Mouse (Mus musculus) forebrain, embryonic 12.5 days (tissue): ENCODE measurements around the gene Tspan10. TPM values are rescaled to one million over a fixed set of nuclear protein-coding genes. Genes with fewer than 3 reads are reported as not detected.

Source experiments
- ATAC-seq: fragments of 200-750 bp; cut with Nextera tagmentation; 2 replicates; pipeline ENCODE4 v1.8.0; 2017; ENCODE audit warnings: moderate TSS enrichment; ENCODE audit not compliant: low FRiP score
- H3K27ac ChIP-seq: fragments of 300-500 bp; sonication (generic); 2 replicates; pipeline ENCODE4 v1.5.1; 2016; ENCODE audit warnings: mild to moderate bottlenecking
- H3K27me3 ChIP-seq: fragments of 300-500 bp; sonication (generic); 2 replicates; pipeline ENCODE4 v1.6.1; 2016; ENCODE audit warnings: mild to moderate bottlenecking
- H3K36me3 ChIP-seq: fragments of 300-500 bp; sonication (generic); replicated peaks from 2 replicates; pipeline ENCODE4 v1.6.1; 2016; ENCODE audit warnings: mild to moderate bottlenecking
- H3K4me1 ChIP-seq: fragments of 300-500 bp; sonication (generic); 2 replicates; pipeline ENCODE4 v1.6.1; 2016
- H3K4me2 ChIP-seq: fragments of 300-500 bp; sonication (generic); 2 replicates; pipeline ENCODE4 v1.6.1; 2016; ENCODE audit warnings: mild to moderate bottlenecking, moderate library complexity
- H3K4me3 ChIP-seq: fragments of 300-500 bp; sonication (generic); replicated peaks from 2 replicates; pipeline ENCODE4 v1.5.1; 2016; ENCODE audit warnings: mild to moderate bottlenecking
- H3K9ac ChIP-seq: fragments of 300-500 bp; sonication (generic); 2 replicates; pipeline ENCODE4 v1.6.1; 2016; ENCODE audit warnings: mild to moderate bottlenecking
- H3K9me3 ChIP-seq: fragments of 300-500 bp; sonication (generic); 2 replicates; pipeline ENCODE4 v1.6.1; 2016
- WGBS: fragments of 180-500 bp; shearing (Covaris S2); methylation state at CpG from one replicate; pipeline ENCODE4 v1.1.7; 2016; 5-methylcytosine and 5-hydroxymethylcytosine counted together
- polyA plus RNA-seq: library from polyadenylated mRNA; unstranded; fragments of >200 nt; fragmentation: Nextera tagmentation; extraction: Ambion mirVana; gene quantifications from 2 replicates; pipeline ENCODE4 v1.2.1, GENCODE M21; 2016

The Tspan10 gene
- polyA plus RNA-seq, 1 experiment from 2014 or later = 0.18 TPM

GRCm38 (mm10) chr11:120426727-120427126 is 15.7 kb upstream of the Tspan10 start:
- no peak for ATAC-seq
- Histone ChIP-seq H3K36me3 (peaks cover 63% of the 10 kb centered on the region), H3K4me1 (no peaks in the 10 kb centered on the region), H3K4me2 (no peak overlapping the region), H3K9me3 (no peaks in the 10 kb centered on the region), H3K4me3 (no peak overlapping the region), H3K27me3 (no peaks in the 10 kb centered on the region), H3K9ac (no peak overlapping the region), H3K27ac (no peak overlapping the region)
- 91% methylated on average over 3 of the region's 3 CpGs for WGBS

DNA sequence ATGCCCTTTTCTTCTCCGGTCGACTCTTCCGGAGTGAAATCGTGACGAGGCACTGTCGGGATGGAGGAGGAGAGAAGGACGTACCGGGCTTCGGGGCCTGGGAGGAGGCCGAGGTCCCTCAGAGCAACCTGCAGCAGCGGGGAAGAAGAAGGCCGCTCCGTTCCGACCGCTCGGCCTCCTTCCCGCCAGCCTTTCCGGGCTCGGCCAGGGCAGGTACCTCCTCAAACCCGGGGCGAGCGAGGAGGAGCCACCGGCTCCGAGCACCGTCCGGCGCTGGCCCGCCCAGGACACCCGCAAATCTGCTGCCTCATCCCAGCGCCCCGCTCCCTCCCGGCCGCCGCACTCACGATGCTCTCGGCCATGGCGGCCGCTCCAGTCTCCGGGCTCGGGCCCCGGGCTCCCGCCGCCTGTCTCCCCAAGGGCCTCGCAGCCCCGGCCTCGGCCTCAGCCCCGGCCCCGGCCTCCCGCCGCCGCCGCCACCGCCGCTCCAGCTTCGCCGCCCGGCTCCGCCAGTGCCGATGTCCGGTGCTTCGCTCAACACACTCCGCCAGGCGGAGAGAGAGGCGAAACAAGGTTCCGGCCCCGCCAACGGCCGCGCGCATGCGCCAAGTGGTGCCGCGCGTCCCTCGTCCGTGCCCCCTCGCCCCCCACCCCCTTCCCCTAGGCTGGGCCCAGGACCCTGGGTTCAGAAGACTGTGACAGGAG is 5.1 kb upstream of the Tspan10 start, which contains the start of gene Nploc4:
Nploc4 (minus strand) TSS at position 557 of the 705 bp plus-strand sequence.
- H3K9me3 ChIP-seq = no peaks in the 10 kb centered on the region
- peaks cover 12% of the 10 kb centered on the region for H3K4me1 ChIP-seq
- H3K27me3 ChIP-seq = 0 out of 2 replicates have a peak, but pooled peaks cover 3% of the 10 kb centered on the region
- H3K4me2 ChIP-seq = peak within 1 kb of the TSS; percentile 87
- H3K27ac ChIP-seq = peak within 1 kb of the TSS; percentile 83
- peaks cover 24% of the 10 kb centered on the region for H3K36me3 ChIP-seq
- ATAC-seq = peak; percentile 93
- WGBS = under 1% methylated on average over 67 of the region's 77 CpGs
- H3K4me3 ChIP-seq = peak within 1 kb of the TSS; percentile 92
- H3K9ac ChIP-seq = peak within 1 kb of the TSS; percentile 96

DNA sequence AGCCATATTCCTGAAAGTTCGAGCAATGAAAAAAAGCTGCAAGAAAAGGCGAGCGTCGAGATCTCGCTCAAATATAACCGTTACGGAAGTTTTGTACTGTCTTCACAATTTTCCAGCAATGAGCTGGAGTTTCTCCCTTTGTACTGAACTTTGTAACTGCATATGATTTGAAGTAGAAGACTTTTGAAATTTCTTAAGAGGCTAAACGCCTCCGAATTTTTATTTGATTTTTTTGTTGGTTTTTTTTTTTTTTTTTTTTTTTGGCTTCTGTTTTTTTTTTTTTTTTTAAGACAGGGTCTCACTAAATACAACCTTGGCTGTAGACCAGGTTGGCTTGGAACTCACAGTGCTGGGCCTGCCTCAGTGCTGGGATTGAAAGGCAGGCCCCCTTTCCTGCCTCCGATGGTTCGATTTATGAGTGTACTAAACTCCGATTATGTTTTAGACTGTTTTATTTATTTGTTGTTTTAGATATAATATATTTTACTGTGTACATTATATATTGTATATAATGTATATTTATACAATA is 4.5 kb upstream of the Tspan10 start:
- H3K4me1 ChIP-seq = peaks cover 12% of the 10 kb centered on the region
- peaks cover 17% of the 10 kb centered on the region for H3K36me3 ChIP-seq
- H3K27ac ChIP-seq = peak overlapping the region; percentile 83; the same call in 1 of the 2 replicates
- 30% methylated on average over 12 of the region's 12 CpGs for WGBS
- H3K27me3 ChIP-seq = 0 out of 2 replicates have a peak, but pooled peaks cover 3% of the 10 kb centered on the region
- H3K9me3 ChIP-seq = no peaks in the 10 kb centered on the region
- H3K9ac ChIP-seq = peak overlapping the region; percentile 96
- ATAC-seq = no peak
- peak overlapping the region; percentile 87 for H3K4me2 ChIP-seq
- peak overlapping the region; percentile 92 for H3K4me3 ChIP-seq

DNA sequence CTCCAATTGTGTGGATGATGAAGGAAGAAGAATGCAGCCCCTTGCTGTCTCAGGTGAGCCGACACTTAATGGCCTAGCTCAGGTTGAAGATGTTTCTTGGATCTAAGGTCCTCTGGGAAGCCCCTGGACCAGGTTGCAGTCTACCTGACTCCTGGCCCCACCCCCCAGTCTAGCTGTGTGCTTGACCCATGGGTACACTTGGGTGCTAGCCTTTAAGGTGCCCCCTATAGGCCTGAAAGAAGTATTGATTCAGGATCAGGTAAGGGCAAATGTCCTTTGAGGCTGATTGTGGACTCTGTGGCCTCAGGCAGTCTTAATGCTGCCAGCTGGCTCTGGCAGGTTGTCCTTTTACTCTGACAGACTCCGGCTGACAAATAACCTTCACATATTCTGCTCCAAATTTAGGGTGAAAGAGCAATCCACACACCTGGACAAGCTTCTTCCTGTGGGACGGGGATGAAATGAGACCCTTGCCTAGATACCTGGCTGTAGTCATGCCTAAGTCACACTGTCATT is 379 bp downstream of the Tspan10 start:
- Histone ChIP-seq H3K27me3 (0 out of 2 replicates have a peak, but pooled peaks cover 3% of the 10 kb centered on the region), H3K4me2 (no peak overlapping the region), H3K9me3 (no peaks in the 10 kb centered on the region), H3K4me1 (no peaks in the 10 kb centered on the region), H3K36me3 (no peaks in the 10 kb centered on the region), H3K27ac (no peak overlapping the region), H3K4me3 (no peak overlapping the region), H3K9ac (no peak overlapping the region)
- 83% methylated on average over 3 of the region's 3 CpGs for WGBS
- ATAC-seq = no peak

GRCm38 (mm10) chr11:120444106-120444505 is 1.7 kb downstream of the Tspan10 start:
- no peak overlapping the region for H3K9ac ChIP-seq
- no peak overlapping the region for H3K4me2 ChIP-seq
- 88% methylated on average over 6 of the region's 6 CpGs for WGBS
- no peak overlapping the region for H3K27ac ChIP-seq
- H3K27me3 ChIP-seq = 0 out of 2 replicates have a peak, but pooled peaks cover 3% of the 10 kb centered on the region
- H3K4me1 ChIP-seq = no peaks in the 10 kb centered on the region
- no peaks in the 10 kb centered on the region for H3K36me3 ChIP-seq
- ATAC-seq = no peak
- H3K9me3 ChIP-seq = no peaks in the 10 kb centered on the region
- H3K4me3 ChIP-seq = no peak overlapping the region

DNA sequence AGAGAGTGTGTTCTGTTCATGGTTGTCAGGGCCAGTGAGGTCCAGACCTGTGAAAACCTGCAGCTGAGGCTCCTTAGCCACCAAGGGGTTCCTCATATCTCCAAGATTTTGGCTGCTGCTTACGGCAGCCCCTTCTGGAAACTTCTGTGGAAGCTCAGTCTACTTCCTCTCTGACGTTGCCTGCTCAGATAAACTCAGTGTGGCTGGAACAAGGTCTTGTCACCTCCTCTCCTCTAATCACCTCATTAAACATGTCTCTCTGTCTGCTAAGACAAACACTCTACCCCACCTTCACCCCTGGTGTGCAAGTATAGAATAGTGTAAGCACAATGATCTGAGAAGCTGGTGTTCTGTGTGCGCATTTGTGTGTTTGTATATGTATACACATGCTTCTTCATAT is 3.0 kb downstream of the Tspan10 start:
- no peaks in the 10 kb centered on the region for H3K27me3 ChIP-seq
- H3K4me3 ChIP-seq = no peak overlapping the region
- 75% methylated on average over 3 of the region's 3 CpGs for WGBS
- H3K9me3 ChIP-seq = no peaks in the 10 kb centered on the region
- no peaks in the 10 kb centered on the region for H3K36me3 ChIP-seq
- H3K4me1 ChIP-seq = no peaks in the 10 kb centered on the region
- no peak for ATAC-seq
- H3K9ac ChIP-seq = no peak overlapping the region
- H3K4me2 ChIP-seq = no peak overlapping the region
- no peak overlapping the region for H3K27ac ChIP-seq

GRCm38 (mm10) chr11:120447179-120447578 is 4.7 kb downstream of the Tspan10 start:
- WGBS = 88% methylated on average over 7 of the region's 7 CpGs
- Histone ChIP-seq H3K36me3 (no peaks in the 10 kb centered on the region), H3K9me3 (no peaks in the 10 kb centered on the region), H3K4me3 (no peak overlapping the region), H3K27ac (no peak overlapping the region), H3K4me1 (no peaks in the 10 kb centered on the region), H3K27me3 (no peaks in the 10 kb centered on the region; the same call in 1 of the 2 replicates), H3K4me2 (no peak overlapping the region), H3K9ac (no peak overlapping the region)
- no peak for ATAC-seq

DNA sequence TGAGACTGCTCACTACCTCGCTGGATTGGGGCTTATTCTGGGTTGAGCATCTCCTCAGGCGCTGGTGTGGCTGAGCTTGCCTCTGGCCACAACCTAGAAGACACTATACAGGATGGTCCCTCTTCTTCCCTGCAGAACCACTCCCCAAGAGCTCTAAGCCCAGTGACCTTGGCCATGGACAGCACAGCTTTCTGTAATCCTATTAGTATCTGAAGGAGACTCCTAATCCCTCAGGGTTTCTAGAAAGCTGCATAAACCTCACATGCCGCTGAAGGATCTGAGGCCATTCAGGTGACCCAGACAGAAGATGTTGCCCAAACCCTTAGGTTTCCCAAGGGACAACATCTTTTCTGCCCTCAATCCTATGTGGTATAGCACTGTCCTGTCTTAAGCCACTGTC is 9.8 kb downstream of the Tspan10 start:
- no peak overlapping the region for H3K9ac ChIP-seq
- WGBS = 61% methylated on average over 3 of the region's 3 CpGs

DNA sequence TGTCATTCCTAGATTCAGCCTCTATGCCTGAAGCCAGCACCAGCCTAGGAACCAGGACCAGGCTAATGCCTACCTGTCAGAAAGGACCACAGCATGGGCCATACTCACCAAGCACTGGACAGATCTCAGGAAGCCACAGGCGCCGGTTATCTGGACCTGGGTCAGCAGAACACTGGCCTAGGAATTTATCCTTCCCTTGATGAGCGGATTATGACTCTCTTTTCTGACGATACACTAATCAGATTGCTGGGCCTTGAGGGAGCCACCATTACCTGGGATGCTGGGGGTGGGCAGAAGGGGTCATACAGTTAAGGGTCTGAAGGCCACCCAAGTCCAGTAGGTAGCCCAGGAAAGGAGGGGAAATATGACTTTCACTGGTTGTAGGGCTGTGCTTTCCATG is 10.9 kb downstream of the Tspan10 start, which contains the start of gene Pde6g:
Pde6g (minus strand) TSS at position 195 of the 400 bp plus-strand sequence.
- H3K4me3 ChIP-seq = no peak within 1 kb of the TSS
- no peak within 1 kb of the TSS for H3K4me2 ChIP-seq
- H3K9ac ChIP-seq = no peak within 1 kb of the TSS
- H3K27me3 ChIP-seq = no peaks in the 10 kb centered on the region; the same call in 1 of the 2 replicates
- H3K4me1 ChIP-seq = peaks cover 11% of the 10 kb centered on the region
- H3K9me3 ChIP-seq = no peaks in the 10 kb centered on the region
- no peaks in the 10 kb centered on the region for H3K36me3 ChIP-seq
- 88% methylated on average over 4 of the region's 4 CpGs for WGBS
- ATAC-seq = no peak
- no peak within 1 kb of the TSS for H3K27ac ChIP-seq

More for the DNA sequence above, 9.8 kb downstream of the Tspan10 start:
- Histone ChIP-seq H3K27me3 (no peaks in the 10 kb centered on the region; the same call in 1 of the 2 replicates), H3K4me2 (no peak overlapping the region), H3K4me1 (peaks cover 7% of the 10 kb centered on the region), H3K9me3 (no peaks in the 10 kb centered on the region), H3K4me3 (no peak overlapping the region), H3K36me3 (no peaks in the 10 kb centered on the region), H3K27ac (no peak overlapping the region)
- ATAC-seq = no peak

GRCm38 (mm10) chr11:120454965-120455364 is 12.5 kb downstream of the Tspan10 start:
- no peak overlapping the region for H3K4me3 ChIP-seq
- no peak overlapping the region for H3K27ac ChIP-seq
- no peaks in the 10 kb centered on the region for H3K9me3 ChIP-seq
- no peak overlapping the region for H3K9ac ChIP-seq
- peaks cover 26% of the 10 kb centered on the region for H3K4me1 ChIP-seq
- no peak overlapping the region for H3K4me2 ChIP-seq
- no peak for ATAC-seq
- peaks cover 9% of the 10 kb centered on the region for H3K36me3 ChIP-seq
- WGBS = 96% methylated on average over 4 of the region's 4 CpGs
- no peaks in the 10 kb centered on the region; the same call in 1 of the 2 replicates for H3K27me3 ChIP-seq

DNA sequence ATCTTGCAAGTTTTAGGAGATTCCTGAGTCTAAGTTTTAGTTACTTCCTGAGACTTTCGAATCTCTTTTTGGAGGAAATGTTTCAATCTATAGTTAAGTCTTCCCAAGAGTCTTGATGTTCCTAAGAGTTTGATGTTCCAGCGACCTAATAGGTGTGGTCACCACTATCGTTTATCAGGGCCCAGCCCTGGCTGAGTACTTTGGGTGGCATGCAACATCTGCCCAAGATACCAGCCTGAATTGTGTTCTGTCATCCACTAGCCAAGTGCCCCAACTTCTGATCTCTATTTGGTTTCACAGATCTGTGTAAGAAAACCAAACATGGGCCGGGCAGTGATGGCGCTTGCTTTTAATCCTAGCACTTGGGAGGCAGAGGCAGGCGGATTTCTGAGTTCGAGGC is 13.0 kb downstream of the Tspan10 start:
- H3K4me1 ChIP-seq = peaks cover 26% of the 10 kb centered on the region
- H3K27ac ChIP-seq = no peak overlapping the region
- no peaks in the 10 kb centered on the region for H3K9me3 ChIP-seq
- peaks cover 12% of the 10 kb centered on the region for H3K36me3 ChIP-seq
- WGBS = 92% methylated on average over 7 of the region's 7 CpGs
- no peak overlapping the region for H3K4me3 ChIP-seq
- H3K9ac ChIP-seq = no peak overlapping the region
- H3K4me2 ChIP-seq = no peak overlapping the region
- no peaks in the 10 kb centered on the region; the same call in 1 of the 2 replicates for H3K27me3 ChIP-seq
- no peak for ATAC-seq

GRCm38 (mm10) chr11:120457370-120457769 is 14.9 kb downstream of the Tspan10 start:
- peak overlapping the region; percentile 75 for H3K27ac ChIP-seq
- H3K9me3 ChIP-seq = no peaks in the 10 kb centered on the region
- WGBS = 33% methylated on average over 14 of the region's 14 CpGs
- no peaks in the 10 kb centered on the region for H3K27me3 ChIP-seq
- H3K4me1 ChIP-seq = peaks cover 26% of the 10 kb centered on the region
- no peak for ATAC-seq
- H3K9ac ChIP-seq = peak overlapping the region; percentile 93
- peak overlapping the region; percentile 86 for H3K4me3 ChIP-seq
- peaks cover 30% of the 10 kb centered on the region for H3K36me3 ChIP-seq
- peak overlapping the region; percentile 73 for H3K4me2 ChIP-seq
